Mouse (Mus musculus): ENCODE results near the gene Ube2a. TPM values are rescaled to one million over a fixed set of nuclear protein-coding genes. Genes with fewer than 3 reads are reported as not detected.

Gene Ube2a
- 10 to 100 TPM; 64.4 to 75.3 TPM for total RNA-seq (2023)

GRCm38 (mm10) chrX:36873765-36874164 is at the start of gene Ube2a, which contains the start of gene C330007P06Rik:
Ube2a (plus strand) TSS chrX:36873900.
C330007P06Rik (minus strand) TSS chrX:36874111.

GRCm38 (mm10) chrX:36902321-36903114 is 28.8 kb downstream of the Ube2a start, which contains the start of gene Nkrf:
Nkrf (minus strand) TSS chrX:36902899.

Other genes starting within 250 kb of the Ube2a start
- gene Akap17b, start 228.5 kb upstream of the Ube2a start, total RNA-seq (2023): 1 to 10 TPM; 1.0 to 1.1 TPM
- gene Slc25a43, start 130.2 kb upstream of the Ube2a start, total RNA-seq (2023): 1 to 10 TPM; 5.8 to 6.8 TPM
- 100 to 1,000 TPM; 498 to 522 TPM for gene Slc25a5, start 78.2 kb upstream of the Ube2a start, total RNA-seq (2023)
- 10 to 100 TPM; 27.0 to 29.0 TPM for gene C330007P06Rik, start 211 bp downstream of the Ube2a start, total RNA-seq (2023)
- gene Nkrf, start 29.0 kb downstream of the Ube2a start, total RNA-seq (2023): 1 to 10 TPM; 4.0 to 4.4 TPM
- 10 to 100 TPM; 30.3 to 31.3 TPM for gene Sept6, start 117.9 kb downstream of the Ube2a start, total RNA-seq (2023)
- under 1 TPM in 1 of 2 experiments, not detected in 1; 0.31 TPM for gene Sowahd, start 174.9 kb downstream of the Ube2a start, total RNA-seq (2023)
- gene Rpl39, start 211.5 kb downstream of the Ube2a start, total RNA-seq (2023): 100 to 1,000 TPM; 688 to 744 TPM
- 10 to 100 TPM; 13.9 to 15.1 TPM for gene Upf3b, start 236.4 kb downstream of the Ube2a start, total RNA-seq (2023)

Data from monocyte, adult 59 days (primary cell).